Mouse (Mus musculus) adrenal gland, postnatal 36 days (tissue): ENCODE data around the gene Phldb1. TPM values are rescaled to one million over a fixed set of nuclear protein-coding genes. Genes with fewer than 3 reads are reported as not detected.

ENCODE experiments used
- DNase-seq, 2 experiments: peaks; one replicate each; pipeline ENCODE4 v3.0.0; 2021; ENCODE audit warnings: mixed read lengths in 1 of 2
- total RNA-seq, 2 experiments: library from RNA; stranded (reverse); gene quantifications; 2 replicates each; pipeline ENCODE4 v1.2.3; 2021

Gene Phldb1
- total RNA-seq, 2 experiments from 2014 or later = 41.2 to 48.9 TPM

DNA sequence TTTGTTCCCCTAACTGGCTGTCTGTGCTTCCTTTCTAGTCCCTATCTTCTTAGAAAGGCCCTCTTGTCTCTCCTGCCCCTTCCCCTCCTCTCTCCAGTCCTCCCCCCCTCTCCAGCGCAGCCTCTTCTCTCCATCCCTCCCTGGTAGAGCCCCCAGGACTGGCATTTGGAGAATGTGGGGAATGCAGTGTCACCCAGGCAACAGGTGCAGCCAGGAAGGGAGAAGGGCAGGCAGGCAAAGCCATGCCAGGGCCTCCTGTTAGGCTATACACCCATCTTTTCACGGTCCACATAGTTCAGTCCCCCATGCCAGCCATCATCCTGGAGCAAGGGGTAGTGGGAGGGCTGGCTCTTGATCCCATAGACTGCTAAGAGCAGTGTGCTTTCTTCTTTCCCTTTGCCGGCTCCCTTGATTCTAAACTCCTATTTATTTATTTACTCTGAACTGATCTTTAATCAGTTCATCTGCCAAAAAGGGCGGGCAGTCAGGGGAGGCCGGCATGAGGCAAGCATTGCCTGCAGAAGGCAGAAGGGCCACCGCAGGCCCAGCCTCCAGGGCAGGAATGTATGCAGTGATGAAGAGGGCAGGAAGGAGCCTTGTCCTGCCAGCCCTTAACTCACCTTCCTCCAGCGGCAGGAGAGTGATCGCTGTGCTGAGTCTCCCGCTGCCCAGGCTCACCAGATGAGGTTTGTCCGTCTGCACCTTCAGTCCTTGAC is 8.4 kb downstream of the Phldb1 start:
- DNase-seq = no peak

DNA sequence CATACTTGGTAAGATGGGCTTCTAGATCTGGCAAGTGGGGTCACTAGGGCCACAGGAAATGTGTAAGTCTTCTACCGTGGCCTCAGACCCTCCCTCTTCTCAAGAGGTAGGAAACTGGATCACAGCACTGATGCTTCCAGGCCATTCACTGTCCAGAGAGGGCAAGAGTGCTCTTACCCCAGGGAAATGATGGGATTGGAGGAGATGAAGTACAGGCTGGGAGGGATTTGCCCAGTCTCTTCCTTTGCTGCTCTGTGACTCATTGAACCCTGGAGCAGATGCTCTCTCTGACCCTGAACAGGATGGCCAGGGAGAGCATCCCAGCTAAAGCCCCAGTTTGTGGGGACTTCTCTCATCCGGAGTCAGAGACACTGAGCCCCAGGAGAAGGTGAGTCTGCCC is 10.3 kb downstream of the Phldb1 start:
- no peak for DNase-seq

DNA sequence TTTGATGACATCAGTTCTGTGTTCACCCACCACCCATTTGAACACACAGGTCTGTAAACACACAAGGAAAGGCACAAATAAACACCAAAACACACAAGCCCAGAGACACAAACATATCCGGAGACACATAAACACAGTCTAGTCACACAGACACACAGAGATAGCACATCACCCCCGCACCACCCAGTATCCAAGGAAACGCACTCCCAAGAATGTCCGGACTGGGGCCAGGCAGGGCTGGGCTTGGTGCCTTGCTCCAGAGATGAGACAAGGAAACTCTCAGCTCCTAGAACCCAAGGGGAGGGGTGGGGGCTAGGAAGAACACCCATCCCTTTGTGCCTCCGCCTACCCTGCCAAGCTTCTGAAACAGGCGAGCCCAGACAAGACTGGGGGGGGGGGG is 10.8 kb downstream of the Phldb1 start:
- peak; percentile 47 to 71 for DNase-seq

DNA sequence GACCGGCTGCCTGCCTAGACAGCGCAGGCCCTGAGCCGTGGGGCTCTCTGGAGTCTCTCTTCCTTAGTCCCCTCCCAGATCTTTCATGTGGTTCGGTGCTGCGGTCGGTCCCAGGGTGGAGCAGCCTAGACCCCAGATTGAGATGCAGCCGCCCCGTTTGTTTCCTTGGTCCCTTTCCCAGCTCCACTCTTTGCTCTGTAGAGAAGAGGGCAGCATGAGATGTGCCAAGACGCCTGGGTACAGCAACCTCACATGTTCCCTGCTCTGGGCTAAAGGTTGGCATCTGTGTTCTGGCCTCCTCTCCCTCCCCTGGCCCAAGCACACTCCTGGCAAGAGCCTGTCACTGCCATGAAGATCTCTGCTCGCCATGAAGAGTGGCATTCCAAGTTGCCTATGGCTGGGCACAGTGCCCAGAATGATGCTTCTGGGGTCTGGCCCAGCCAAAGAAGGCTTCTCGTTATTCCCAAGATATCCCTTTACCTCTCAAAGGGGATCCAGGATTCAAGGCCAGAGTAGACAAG is 11.4 kb downstream of the Phldb1 start:
- DNase-seq = no peak

DNA sequence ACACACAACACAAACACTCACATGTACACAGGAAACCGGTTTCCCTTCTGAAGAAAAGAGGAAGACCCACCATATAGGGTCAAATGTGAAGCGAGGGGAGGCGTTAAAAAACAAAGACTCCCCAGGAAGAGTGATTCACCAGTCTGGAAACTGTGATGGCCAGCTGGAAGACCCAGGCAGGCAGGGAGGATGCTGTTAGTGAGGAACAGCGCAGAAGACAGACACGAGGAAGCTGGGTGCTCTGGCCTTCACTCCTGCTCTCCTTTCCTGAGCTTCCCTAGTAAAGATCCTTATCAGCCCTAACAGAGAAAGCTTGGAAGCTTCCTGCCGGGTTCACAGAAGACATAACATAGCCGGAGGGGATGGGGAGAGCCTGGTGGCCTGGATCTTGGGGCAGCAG is 12.0 kb downstream of the Phldb1 start:
- no peak for DNase-seq

DNA sequence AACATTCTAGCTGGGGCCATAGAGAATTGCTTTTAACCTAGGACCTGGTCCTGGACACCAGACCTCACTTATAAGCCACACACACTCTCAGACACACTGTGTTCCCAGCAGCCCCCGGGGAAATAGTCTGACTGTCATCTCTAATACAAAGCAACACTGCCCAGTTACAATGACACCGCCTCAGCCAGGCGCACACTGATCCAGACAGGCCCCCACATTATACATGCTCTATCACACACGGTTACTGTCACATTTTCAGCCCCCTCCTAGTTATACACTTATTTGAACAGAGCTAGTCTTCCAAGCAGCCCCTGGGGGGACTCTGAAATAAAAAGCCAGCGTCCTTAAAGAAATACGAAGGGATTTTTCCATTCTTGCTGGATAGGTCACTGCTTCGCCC is 12.4 kb downstream of the Phldb1 start:
- no peak for DNase-seq

DNA sequence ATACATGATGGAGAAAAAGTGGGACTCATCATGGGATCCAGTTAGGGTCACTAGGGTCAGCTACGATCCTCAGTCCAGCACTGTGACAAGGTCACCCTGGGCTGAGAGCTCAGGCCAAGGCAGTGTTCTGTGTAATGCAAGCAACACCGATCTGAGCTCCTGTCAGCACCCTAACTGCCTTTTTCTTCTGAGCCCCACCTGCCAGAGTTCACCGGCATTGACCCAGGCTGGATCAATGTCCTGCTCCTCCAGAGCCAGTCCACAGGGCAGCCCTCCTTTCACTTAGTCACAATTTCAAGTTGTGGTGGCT is 13.2 kb downstream of the Phldb1 start:
- no peak for DNase-seq

DNA sequence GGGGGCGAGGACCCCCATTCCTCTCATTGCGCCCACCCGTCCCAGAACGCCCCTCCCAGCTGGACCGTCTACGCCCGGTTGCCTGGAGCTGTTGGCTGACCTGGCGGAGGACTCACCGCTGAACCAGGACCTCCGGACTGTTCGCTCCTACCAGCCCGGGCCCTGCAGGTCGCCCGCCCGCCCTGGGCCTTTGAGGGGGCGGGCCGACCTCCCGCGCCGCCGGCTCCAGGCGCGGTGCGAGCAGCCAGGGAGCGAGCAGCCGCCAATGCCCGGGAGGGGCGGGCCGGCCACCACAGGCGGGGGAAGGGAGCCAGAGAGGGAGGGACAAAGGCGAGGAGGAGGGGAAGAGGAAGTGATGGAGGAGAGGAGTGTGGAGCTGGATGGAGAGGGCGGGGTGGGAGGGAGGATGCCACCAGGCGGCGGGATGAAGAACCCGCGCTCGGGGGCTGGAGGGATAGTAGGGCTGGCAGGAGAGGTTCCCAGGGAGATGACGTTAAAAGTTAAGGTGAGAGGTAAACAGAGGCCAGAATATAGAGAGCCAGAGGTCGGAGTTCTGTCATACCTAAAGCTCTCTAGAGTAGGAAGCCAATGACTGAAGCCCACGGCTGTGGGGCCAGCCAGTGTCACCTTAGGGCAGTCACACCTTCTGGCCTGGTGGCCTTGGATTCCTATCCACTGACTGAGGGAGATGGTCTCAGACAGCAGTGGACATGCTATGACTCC is 13.7 kb downstream of the Phldb1 start:
- DNase-seq = peak; percentile 92 to 93

DNA sequence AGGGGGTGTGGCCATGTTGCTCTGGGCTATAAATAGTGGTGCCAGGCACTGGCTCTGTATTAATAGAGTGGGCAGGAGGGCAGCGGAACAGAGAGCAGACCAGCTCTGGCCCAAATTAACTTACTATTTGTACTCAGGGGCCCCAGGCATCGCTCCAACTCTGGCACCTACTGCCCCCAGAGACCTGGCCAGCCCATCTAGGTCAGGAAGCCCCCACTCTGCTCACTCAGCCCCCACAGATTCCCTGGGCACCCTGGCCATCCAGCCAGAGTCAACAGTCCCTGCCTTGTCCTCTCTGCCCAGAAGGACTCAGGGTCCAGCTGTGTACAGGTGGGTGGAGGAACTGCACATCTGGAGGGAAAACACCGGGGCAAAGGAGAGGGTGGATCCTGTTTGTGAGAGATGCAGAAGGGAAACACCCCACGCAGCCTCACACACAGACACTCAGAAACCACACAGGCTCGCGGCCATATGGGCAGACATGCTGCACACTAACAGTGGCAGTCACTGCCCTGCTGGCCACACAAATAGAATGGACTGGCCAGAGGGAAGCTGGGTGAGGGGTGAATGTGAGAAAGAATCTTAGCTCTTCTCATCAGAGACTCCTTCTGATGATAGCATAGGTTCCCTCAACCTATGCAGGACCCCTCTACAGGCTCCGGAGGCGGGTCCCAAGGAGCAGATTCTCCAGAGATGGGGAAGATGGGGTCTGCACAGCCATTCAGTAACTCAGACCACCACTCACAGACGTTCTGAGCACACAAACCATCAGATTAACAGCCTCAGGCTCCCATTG is 14.4 kb downstream of the Phldb1 start:
- no peak for DNase-seq

DNA sequence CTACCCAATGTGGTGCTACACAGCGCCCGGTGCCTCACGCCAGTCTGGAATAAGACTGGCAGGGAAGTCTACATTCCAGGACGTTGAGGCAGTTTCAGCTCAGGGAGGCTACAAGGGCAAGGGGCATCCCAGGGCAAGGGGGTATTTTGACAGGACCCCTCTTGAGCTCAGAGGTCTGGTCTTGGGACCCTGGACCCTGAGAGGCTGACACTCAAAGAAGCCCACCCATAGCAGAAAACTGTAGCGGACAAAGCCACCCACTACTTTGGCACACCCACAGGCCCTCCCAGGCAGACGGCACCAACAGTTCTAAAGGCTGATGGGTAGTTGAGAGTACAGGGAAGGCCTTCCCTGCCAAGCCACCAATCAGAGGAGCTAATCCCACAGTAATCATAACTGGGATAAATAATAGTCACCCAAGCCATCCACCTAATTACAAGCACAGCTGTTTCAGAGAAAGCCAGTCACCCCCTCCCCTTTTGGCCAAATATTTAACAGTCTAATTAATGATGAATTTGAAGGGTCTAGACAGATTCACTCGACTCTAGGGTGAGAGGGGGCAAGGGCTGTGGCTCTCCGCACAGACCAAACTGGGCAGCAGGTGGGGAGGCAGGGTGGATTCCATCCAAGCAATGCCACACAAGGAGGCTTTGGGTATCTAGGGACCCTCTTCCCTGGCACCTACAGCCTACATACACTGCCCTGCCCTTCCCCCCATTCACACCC is 15.2 kb downstream of the Phldb1 start:
- DNase-seq = no peak

DNA sequence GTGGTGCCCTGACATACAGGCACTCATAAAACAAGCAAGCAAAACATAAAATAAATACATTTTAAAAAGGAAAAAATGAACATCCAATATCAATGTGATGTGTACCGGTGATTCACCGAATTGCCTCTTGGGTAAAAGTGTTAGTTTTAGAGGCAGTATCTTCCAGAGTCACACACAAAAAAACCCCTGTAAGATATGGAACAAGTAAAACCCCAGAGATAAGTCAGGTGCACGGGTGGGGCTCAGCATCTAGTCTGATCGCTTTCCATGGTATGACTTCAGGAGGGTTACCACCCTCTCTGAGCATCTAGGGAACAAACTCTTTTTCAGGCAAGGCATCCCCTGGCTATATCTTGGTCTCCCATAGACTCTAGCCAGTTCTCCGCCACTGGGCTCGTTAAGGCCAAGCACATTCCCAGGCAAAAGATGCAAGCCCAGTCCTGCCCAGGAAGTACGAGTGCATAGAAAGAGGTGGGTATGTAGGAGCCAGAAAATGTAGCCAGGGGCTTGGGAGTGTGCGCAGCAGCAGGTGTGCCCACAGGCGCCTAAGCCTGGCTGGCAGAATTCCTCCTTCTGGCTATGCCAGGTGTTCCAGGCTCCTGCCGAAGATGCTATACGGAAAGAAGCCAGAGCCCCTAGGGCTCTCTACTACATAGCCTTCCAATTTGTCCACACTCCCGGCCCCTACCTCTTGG is 15.9 kb downstream of the Phldb1 start:
- no peak for DNase-seq

DNA sequence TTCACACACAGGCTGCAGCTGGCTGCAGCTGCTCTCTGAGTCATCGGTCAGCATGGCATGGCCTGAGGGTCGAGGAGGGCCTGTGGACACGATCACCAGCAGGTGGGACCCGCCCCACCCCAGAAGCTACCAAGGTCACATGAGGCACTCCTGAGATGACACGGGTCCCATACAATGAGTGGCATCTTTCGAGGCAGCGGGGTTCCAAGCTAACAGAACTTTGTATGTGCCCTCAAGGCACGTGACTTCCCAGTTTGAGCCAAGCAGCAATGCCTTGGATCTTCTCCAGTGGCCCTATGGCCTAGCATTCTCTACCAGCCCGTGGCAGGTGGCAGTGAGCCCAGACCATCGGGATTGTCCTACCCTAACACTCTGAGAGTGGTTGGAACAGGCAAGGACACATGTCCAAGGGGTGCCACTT is 17.2 kb downstream of the Phldb1 start:
- peak in 1 of 2 experiments; percentile 63 for DNase-seq

DNA sequence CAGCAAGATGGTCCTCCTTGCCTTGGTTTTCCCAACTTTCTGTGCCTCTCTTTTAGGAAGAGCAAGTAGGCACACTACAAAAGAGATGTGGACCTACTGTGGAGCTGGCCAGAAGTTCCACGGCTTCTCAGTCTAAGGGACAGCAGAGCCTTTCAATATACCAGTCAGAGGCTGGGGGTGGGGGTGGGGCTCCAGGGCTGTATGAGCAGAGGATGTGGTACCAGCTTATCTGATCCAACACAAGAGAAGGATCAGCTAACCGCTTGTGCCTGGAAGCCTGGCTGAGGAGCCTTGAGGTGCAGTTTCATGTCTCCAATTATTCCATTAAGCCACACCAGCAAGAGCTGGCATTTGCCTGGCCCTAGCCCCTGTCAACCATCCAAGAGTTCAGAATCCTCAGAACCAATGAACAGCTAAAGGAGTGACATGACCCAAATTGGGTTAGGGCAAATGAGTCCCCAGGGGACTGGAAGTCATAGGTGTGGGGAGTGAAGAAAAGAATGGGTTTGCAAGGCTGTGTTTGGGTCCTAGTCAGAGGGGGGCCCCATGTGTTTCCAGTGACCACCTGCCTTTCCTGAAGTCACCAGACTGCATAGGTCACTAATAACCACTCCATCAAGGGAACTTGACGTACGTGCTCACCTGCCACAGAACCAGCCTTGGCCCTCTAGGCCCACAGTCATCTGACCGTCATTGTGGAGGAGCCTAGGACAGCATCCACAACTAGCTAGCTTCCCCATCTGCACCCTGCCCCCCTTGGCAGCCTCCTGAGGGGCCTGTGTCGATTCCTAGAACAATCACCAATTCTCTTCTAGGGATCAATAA is 17.8 kb downstream of the Phldb1 start:
- DNase-seq = no peak

DNA sequence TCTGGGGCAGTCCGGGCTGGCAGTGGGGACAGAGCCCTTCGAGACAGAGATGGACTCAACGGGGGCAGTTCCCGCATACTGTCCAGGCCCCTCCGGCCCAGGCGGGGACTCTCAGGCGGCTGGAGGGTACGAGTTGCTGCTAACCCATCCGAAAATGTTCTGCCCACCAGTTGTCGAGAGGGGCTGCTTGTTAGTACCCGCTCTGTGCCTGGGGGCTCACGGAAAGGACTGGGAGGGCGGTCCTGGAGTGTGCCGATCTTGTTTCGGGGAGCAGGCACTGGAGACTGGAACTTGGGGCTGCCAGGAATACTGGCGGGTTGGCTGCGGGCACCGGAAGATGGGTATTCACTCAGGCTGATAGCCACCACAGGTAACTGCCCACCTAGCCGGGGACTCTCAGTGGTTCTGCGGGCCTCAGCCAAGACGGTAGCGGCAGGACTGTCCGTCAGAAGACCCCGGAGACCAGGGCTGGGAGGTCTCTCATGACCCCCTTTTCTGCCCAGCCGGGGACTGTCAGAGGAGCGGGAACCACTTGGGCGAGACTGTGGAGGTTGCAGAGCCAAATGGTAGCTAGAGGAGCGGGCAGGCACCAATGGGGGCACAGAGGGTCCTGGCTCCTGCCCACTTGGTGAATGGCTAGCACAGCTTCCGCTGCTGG is 19.2 kb downstream of the Phldb1 start:
- DNase-seq = no peak

DNA sequence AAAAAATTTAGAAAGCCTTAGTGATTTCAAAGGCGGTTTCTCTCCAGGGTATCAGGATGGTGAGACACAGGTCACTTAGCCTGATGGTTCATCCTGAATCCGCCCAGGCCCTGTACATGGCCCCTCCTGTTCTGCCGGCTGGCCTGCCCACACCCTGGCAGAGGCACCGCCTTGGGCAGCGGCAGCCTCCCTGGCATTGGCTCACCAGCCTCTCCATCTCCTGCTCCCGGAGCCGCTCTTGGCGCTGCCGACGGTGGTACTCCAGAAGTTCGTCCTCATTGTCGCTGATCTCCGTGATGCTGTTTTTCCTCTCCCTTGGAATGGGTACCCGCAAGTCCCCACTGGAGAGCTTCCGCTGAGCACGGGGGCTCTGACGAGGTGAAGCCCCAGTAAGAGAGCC is 19.9 kb downstream of the Phldb1 start:
- DNase-seq = no peak

DNA sequence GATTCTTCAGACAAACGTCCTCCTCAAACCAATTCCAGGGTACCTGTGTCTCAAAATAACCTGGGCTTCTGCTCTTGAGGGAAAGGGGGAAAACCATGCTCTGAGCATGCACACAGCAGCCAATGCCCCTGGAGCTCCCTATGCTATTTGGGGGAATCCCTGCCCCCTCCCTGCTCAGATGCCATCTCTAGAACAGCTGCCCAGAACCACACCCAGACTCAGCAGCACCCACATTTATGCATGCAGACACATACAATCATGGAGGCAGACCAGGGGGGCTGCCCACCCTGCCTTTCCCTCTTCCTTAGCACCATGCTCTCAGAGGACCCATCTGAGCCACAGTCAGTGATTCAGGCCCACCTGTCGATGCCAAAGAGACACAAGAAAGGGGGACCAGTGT is 21.4 kb downstream of the Phldb1 start:
- no peak for DNase-seq

DNA sequence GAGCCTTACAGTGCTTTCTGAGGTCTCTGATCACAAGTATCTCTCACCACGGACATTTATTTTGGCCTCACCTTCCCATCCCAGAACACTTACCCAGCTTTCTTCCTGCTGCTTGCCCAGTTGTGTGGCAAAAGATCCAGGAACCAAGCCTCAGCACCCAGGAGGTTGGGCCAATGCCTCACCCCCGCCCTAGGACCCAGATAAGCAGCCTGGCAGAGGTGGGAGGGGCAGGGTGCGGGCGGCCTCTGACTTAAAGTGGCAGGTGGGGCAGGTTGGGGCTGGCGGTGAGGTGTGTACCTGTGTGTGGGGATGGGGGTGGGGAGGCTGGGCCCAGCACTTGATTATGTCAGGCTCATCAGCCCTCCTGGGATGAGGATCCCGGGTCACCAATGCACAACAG is 21.9 kb downstream of the Phldb1 start:
- no peak for DNase-seq

DNA sequence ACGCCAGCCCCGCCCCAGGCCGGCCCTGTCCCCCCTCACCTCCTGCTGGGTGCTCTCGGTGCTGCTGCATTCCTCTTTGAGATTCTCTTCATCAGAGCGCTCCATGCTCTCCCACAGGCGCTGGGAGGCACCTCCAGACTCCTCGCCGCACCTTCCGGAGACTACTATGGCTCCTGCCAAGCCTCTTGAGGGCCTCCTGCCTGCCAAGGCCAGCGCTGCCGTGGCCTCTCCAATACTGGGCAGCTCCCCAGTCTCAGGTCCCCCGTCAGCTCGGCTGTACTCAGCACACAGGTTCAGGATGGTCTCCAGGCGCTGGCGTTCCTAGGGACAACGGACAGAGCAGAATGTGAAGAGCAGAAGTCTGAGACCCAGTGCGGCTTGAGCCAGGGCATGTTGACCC is 23.4 kb downstream of the Phldb1 start:
- DNase-seq = no peak

DNA sequence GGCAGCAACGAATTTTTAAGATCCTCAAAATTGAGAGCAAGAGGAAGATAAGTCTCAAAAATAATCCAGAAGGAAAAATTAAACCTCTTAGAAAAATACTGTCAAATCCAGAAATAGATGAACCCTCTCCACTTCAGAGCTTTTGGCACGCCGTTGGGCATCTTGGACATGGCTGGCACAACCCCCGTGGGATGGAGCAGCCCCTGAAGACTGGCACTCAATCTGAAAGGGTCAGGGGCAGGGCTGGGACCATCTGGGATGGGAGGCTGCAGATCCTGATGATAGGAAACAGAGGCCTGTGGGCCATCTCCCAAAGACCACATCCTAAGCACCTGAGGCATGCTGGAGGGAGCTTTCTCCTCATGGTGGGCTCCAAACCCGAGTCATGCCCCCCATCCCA is 24.8 kb downstream of the Phldb1 start:
- DNase-seq = no peak

DNA sequence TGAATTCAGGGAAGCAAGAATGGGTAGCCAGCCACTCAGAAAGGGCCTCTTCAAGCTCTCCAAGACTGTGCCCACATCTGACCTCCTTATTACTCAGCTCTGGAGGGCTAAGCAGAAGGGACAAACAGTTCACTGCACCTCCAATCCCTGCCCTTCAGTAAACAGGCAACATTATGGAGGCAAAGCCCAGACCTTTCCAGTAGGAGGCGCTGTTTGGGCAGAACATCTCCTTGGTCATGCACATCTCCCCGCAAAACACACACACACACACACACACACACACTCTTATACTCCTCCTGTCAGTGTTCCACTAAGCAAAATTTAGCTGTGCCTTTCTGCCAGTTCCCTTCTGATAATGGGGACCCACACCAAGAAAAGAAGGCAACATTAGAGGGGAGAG is 25.4 kb downstream of the Phldb1 start:
- peak in 1 of 2 experiments; percentile 49 for DNase-seq
